Mouse (Mus musculus): ENCODE measurements around the gene Tchp.

DNA sequence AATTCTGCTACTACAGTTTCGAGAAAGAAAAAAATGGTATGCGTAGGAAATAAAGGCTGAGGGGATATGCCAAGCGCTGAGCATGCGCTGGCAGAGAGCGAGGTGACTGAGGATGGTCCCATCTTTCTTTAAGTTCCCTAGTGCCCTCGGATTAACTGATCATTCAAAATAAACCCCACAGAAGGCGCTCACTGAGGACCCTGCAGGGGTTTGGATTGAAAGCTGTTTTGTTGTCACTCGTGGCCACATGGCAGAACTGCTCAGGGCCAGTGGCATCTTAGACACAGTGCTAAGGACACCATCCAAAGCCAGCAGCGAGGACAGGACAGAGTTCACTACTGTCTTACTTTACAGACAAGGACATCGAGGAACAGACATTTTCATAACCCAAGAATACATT is 42.8 kb downstream of the Tchp start:
- no peak for TF ChIP-seq ZNF384 (IDR thresholded peaks at IDR 0.05; ENCODE audit: low read depth, low read length)
- no peak for TF ChIP-seq ZC3H11A (IDR thresholded peaks at IDR 0.05; ENCODE audit: borderline replicate concordance, low read depth, low read length)
- TF ChIP-seq MAFK (IDR thresholded peaks at IDR 0.05; ENCODE audit: insufficient read depth, low read depth, low read length): no peak

Data from ES-E14 (cell line).